Mouse (Mus musculus) cerebellum, adult (tissue): Measurements from ENCODE around the gene Rcbtb2.
"Not testable (repeated sequence)": the region's sequence is repeated elsewhere in the genome, so short reads cannot be mapped to it uniquely, and the experiment has no call there.

Source experiments
- ATAC-seq: cut with Nextera tagmentation; 2 replicates; pipeline ENCODE4 v1.9.2; 2017; ENCODE audit warnings: mild to moderate bottlenecking, moderate library complexity, mixed read lengths; ENCODE audit not compliant: insufficient number of reproducible peaks, low FRiP score, low TSS enrichment

Rcbtb2 gene

GRCm38 (mm10) chr14:73122923-73123278 lies at the start of gene Rcbtb2:
Rcbtb2 (plus strand) TSS chr14:73123037.
- no peak for ATAC-seq

- ATAC-seq = no peak
Observed at GRCm38 (mm10) chr14:73083563-73083962, 39.3 kb upstream of the Rcbtb2 start.

- ATAC-seq = no peak
Observed at GRCm38 (mm10) chr14:73086425-73086824, 36.4 kb upstream of the Rcbtb2 start.

GRCm38 (mm10) chr14:73087247-73087646 lies 35.6 kb upstream of the Rcbtb2 start:
- no peak for ATAC-seq

- ATAC-seq = no peak
Observed at GRCm38 (mm10) chr14:73087746-73088145, 35.1 kb upstream of the Rcbtb2 start.

GRCm38 (mm10) chr14:73088224-73088623 lies 34.6 kb upstream of the Rcbtb2 start:
- no peak for ATAC-seq

- no peak for ATAC-seq
Observed at GRCm38 (mm10) chr14:73092871-73093270, 30.0 kb upstream of the Rcbtb2 start.

- ATAC-seq = no peak
Observed at GRCm38 (mm10) chr14:73094802-73095550, 27.9 kb upstream of the Rcbtb2 start.

- no peak for ATAC-seq
Observed at GRCm38 (mm10) chr14:73098677-73099387, 24.0 kb upstream of the Rcbtb2 start.

- ATAC-seq = no peak
Observed at GRCm38 (mm10) chr14:73102270-73102865, 20.5 kb upstream of the Rcbtb2 start.

GRCm38 (mm10) chr14:73102986-73103385 lies 19.9 kb upstream of the Rcbtb2 start:
- not testable (repeated sequence) for ATAC-seq

GRCm38 (mm10) chr14:73104913-73105312 lies 17.9 kb upstream of the Rcbtb2 start:
- ATAC-seq = no peak

- ATAC-seq = no peak; the same call in 1 of the 2 replicates
Observed at GRCm38 (mm10) chr14:73105407-73106185, 17.2 kb upstream of the Rcbtb2 start.

GRCm38 (mm10) chr14:73106234-73106711 lies 16.6 kb upstream of the Rcbtb2 start:
- peak; percentile 56; the same call in 1 of the 2 replicates for ATAC-seq

GRCm38 (mm10) chr14:73106957-73107356 lies 15.9 kb upstream of the Rcbtb2 start:
- ATAC-seq = no peak

GRCm38 (mm10) chr14:73107371-73107770 lies 15.5 kb upstream of the Rcbtb2 start:
- ATAC-seq = no peak

- no peak for ATAC-seq
Observed at GRCm38 (mm10) chr14:73107952-73108351, 14.9 kb upstream of the Rcbtb2 start.

- no peak for ATAC-seq
Observed at GRCm38 (mm10) chr14:73110682-73111081, 12.2 kb upstream of the Rcbtb2 start.

GRCm38 (mm10) chr14:73111091-73111490 lies 11.7 kb upstream of the Rcbtb2 start:
- ATAC-seq = no peak

GRCm38 (mm10) chr14:73112186-73112840 lies 10.5 kb upstream of the Rcbtb2 start:
- ATAC-seq = no peak
